Mouse (Mus musculus) bone marrow, adult 2 months (tissue): ENCODE results near the gene Mlst8.

Source experiments
- CTCF ChIP-seq: fragments of 200-500 bp; IDR thresholded peaks from 2 replicates; pipeline ENCODE4 v1.5.1; 2011; ENCODE audit warnings: low read length, control low read depth; ENCODE audit not compliant: control insufficient read depth, insufficient read depth
- POLR2A ChIP-seq: fragments of 200-500 bp; IDR thresholded peaks from 2 replicates; pipeline ENCODE4 v1.6.1; 2011; ENCODE audit warnings: low read depth, mild to moderate bottlenecking, control low read depth, low read length, borderline replicate concordance; ENCODE audit not compliant: control insufficient read depth

- TF ChIP-seq CTCF: no peak
- no peak for TF ChIP-seq POLR2A
Observed at GRCm38 (mm10) chr17:24475586-24475985, 3.3 kb downstream of the Mlst8 start.
